Mouse (Mus musculus): Measurements from ENCODE around the gene Anapc11. TPM values are rescaled to one million over a fixed set of nuclear protein-coding genes. Genes with fewer than 3 reads are reported as not detected.

Gene Anapc11
- polyA plus RNA-seq, 1 experiment from 2014 or later, result 200 TPM

GRCm38 (mm10) chr11:120597240-120598235 lies 683 bp upstream of the Anapc11 start:
- peak overlapping the region; percentile 92 for H3K4me3 ChIP-seq
- H3K9ac ChIP-seq, result peak overlapping the region; percentile 90
- H3K27ac ChIP-seq, result peak overlapping the region; percentile 91
- peaks cover 50% of the 10 kb centered on the region for H3K36me3 ChIP-seq (replicated peaks)
- 6% methylated on average over 75 of the region's 99 CpGs for WGBS
- peak overlapping the region; percentile 92 for H3K4me2 ChIP-seq
- H3K9me3 ChIP-seq, result no peaks in the 10 kb centered on the region
- ATAC-seq (replicated peaks), result peak; percentile 72; the same call in 1 of the 2 replicates
- no peaks in the 10 kb centered on the region for H3K27me3 ChIP-seq (replicated peaks)
- peaks cover 27% of the 10 kb centered on the region for H3K4me1 ChIP-seq

GRCm38 (mm10) chr11:120598990-120599549 lies 849 bp downstream of the Anapc11 start:
- ATAC-seq (replicated peaks), result peak; percentile 10; the same call in 1 of the 2 replicates
- H3K4me1 ChIP-seq, result peaks cover 27% of the 10 kb centered on the region
- peak overlapping the region; percentile 91 for H3K27ac ChIP-seq
- H3K36me3 ChIP-seq (replicated peaks), result peaks cover 42% of the 10 kb centered on the region
- peak overlapping the region; percentile 75 for H3K9ac ChIP-seq
- WGBS, result 50% methylated on average over 17 of the region's 17 CpGs
- peak overlapping the region; percentile 86 for H3K4me2 ChIP-seq
- H3K9me3 ChIP-seq, result no peaks in the 10 kb centered on the region
- H3K4me3 ChIP-seq, result peak overlapping the region; percentile 92
- H3K27me3 ChIP-seq (replicated peaks), result no peaks in the 10 kb centered on the region

- H3K9me3 ChIP-seq, result no peaks in the 10 kb centered on the region
- H3K4me1 ChIP-seq, result peaks cover 27% of the 10 kb centered on the region
- WGBS, result 94% methylated on average over 3 of the region's 3 CpGs
- no peak overlapping the region for H3K27ac ChIP-seq
- H3K36me3 ChIP-seq (replicated peaks), result peaks cover 41% of the 10 kb centered on the region
- no peaks in the 10 kb centered on the region for H3K27me3 ChIP-seq (replicated peaks)
- no peak for ATAC-seq (replicated peaks)
- no peak overlapping the region for H3K4me3 ChIP-seq
- H3K9ac ChIP-seq, result no peak overlapping the region
- no peak overlapping the region for H3K4me2 ChIP-seq
Measured at GRCm38 (mm10) chr11:120600716-120601115, 2.5 kb downstream of the Anapc11 start.

GRCm38 (mm10) chr11:120603545-120603944 lies 5.3 kb downstream of the Anapc11 start:
- H3K27me3 ChIP-seq (replicated peaks), result peaks cover 5% of the 10 kb centered on the region; the same call in 1 of the 2 replicates
- H3K4me3 ChIP-seq, result no peak overlapping the region
- H3K27ac ChIP-seq, result no peak overlapping the region
- H3K9ac ChIP-seq, result no peak overlapping the region
- H3K9me3 ChIP-seq, result no peaks in the 10 kb centered on the region
- no peak for ATAC-seq (replicated peaks)
- no peak overlapping the region for H3K4me2 ChIP-seq
- peaks cover 17% of the 10 kb centered on the region for H3K4me1 ChIP-seq
- WGBS, result 78% methylated on average over 2 of the region's 2 CpGs
- H3K36me3 ChIP-seq (replicated peaks), result peaks cover 41% of the 10 kb centered on the region; the same call in 1 of the 2 replicates

- WGBS, result 88% methylated on average over 7 of the region's 7 CpGs
- Histone ChIP-seq H3K27me3 (replicated peaks) (peaks cover 14% of the 10 kb centered on the region), H3K4me2 (no peak overlapping the region), H3K9ac (no peak overlapping the region), H3K27ac (no peak overlapping the region), H3K36me3 (replicated peaks) (peaks cover 37% of the 10 kb centered on the region; the same call in 1 of the 2 replicates), H3K9me3 (no peaks in the 10 kb centered on the region), H3K4me3 (no peak overlapping the region), H3K4me1 (peaks cover 10% of the 10 kb centered on the region)
- ATAC-seq (replicated peaks), result no peak
Measured at GRCm38 (mm10) chr11:120605667-120606066, 7.4 kb downstream of the Anapc11 start.

- WGBS, result 72% methylated on average over 4 of the region's 4 CpGs
- Histone ChIP-seq H3K4me1 (peaks cover 10% of the 10 kb centered on the region), H3K9me3 (no peaks in the 10 kb centered on the region), H3K36me3 (replicated peaks) (peaks cover 38% of the 10 kb centered on the region; the same call in 1 of the 2 replicates), H3K9ac (no peak overlapping the region), H3K4me2 (no peak overlapping the region), H3K27ac (no peak overlapping the region), H3K27me3 (replicated peaks) (peaks cover 14% of the 10 kb centered on the region), H3K4me3 (no peak overlapping the region)
- no peak for ATAC-seq (replicated peaks)
Measured at GRCm38 (mm10) chr11:120606764-120607163, 8.5 kb downstream of the Anapc11 start.

GRCm38 (mm10) chr11:120608241-120609034 lies 10.2 kb downstream of the Anapc11 start, which contains the start of gene Npb:
TSS of gene Npb (plus strand) at chr11:120608477.
- H3K4me3 ChIP-seq, result no peak within 1 kb of the TSS
- 5% methylated on average over 45 of the region's 45 CpGs for WGBS
- ATAC-seq (replicated peaks), result no peak
- H3K9me3 ChIP-seq, result no peaks in the 10 kb centered on the region
- H3K27me3 ChIP-seq (replicated peaks), result peaks cover 14% of the 10 kb centered on the region
- peak within 1 kb of the TSS; percentile 36 for H3K4me2 ChIP-seq
- no peak within 1 kb of the TSS for H3K27ac ChIP-seq
- H3K36me3 ChIP-seq (replicated peaks), result peaks cover 28% of the 10 kb centered on the region; the same call in 1 of the 2 replicates
- H3K4me1 ChIP-seq, result peaks cover 10% of the 10 kb centered on the region
- H3K9ac ChIP-seq, result no peak within 1 kb of the TSS

GRCm38 (mm10) chr11:120609250-120609649 lies 11.0 kb downstream of the Anapc11 start:
- no peaks in the 10 kb centered on the region for H3K9me3 ChIP-seq
- peaks cover 28% of the 10 kb centered on the region; the same call in 1 of the 2 replicates for H3K36me3 ChIP-seq (replicated peaks)
- H3K27ac ChIP-seq, result no peak overlapping the region
- peaks cover 10% of the 10 kb centered on the region for H3K4me1 ChIP-seq
- no peak overlapping the region for H3K4me2 ChIP-seq
- no peak overlapping the region for H3K9ac ChIP-seq
- peaks cover 14% of the 10 kb centered on the region for H3K27me3 ChIP-seq (replicated peaks)
- ATAC-seq (replicated peaks), result no peak
- no peak overlapping the region for H3K4me3 ChIP-seq
- 49% methylated on average over 8 of the region's 8 CpGs for WGBS

- Histone ChIP-seq H3K4me3 (no peak overlapping the region), H3K27me3 (replicated peaks) (peaks cover 14% of the 10 kb centered on the region), H3K4me1 (peaks cover 12% of the 10 kb centered on the region), H3K9me3 (no peaks in the 10 kb centered on the region), H3K27ac (no peak overlapping the region), H3K9ac (no peak overlapping the region), H3K4me2 (no peak overlapping the region), H3K36me3 (replicated peaks) (peaks cover 16% of the 10 kb centered on the region; the same call in 1 of the 2 replicates)
- ATAC-seq (replicated peaks), result no peak
- WGBS, result 83% methylated on average over 9 of the region's 9 CpGs
Measured at GRCm38 (mm10) chr11:120610477-120611046, 12.3 kb downstream of the Anapc11 start.

- Histone ChIP-seq H3K9ac (no peak overlapping the region), H3K27ac (no peak overlapping the region), H3K4me1 (peaks cover 30% of the 10 kb centered on the region), H3K9me3 (no peaks in the 10 kb centered on the region), H3K27me3 (replicated peaks) (peaks cover 9% of the 10 kb centered on the region; the same call in 1 of the 2 replicates), H3K36me3 (replicated peaks) (0 out of 2 replicates have a peak, but pooled peaks cover 7% of the 10 kb centered on the region), H3K4me2 (no peak overlapping the region), H3K4me3 (no peak overlapping the region)
- ATAC-seq (replicated peaks), result no peak
- 40% methylated on average over 6 of the region's 6 CpGs for WGBS
Measured at GRCm38 (mm10) chr11:120612763-120613162, 14.5 kb downstream of the Anapc11 start.

- no peak overlapping the region for H3K27ac ChIP-seq
- H3K4me1 ChIP-seq, result peaks cover 30% of the 10 kb centered on the region
- H3K9ac ChIP-seq, result no peak overlapping the region
- WGBS, result 89% methylated on average over 10 of the region's 10 CpGs
- no peak overlapping the region for H3K4me3 ChIP-seq
- no peak overlapping the region for H3K4me2 ChIP-seq
- 0 out of 2 replicates have a peak, but pooled peaks cover 9% of the 10 kb centered on the region for H3K36me3 ChIP-seq (replicated peaks)
- H3K9me3 ChIP-seq, result no peaks in the 10 kb centered on the region
- no peak for ATAC-seq (replicated peaks)
- peaks cover 9% of the 10 kb centered on the region; the same call in 1 of the 2 replicates for H3K27me3 ChIP-seq (replicated peaks)
Measured at GRCm38 (mm10) chr11:120613481-120613972, 15.3 kb downstream of the Anapc11 start.
